Mouse (Mus musculus) urinary bladder, postnatal 4 days (tissue): Measurements from ENCODE around the gene H2al2a.
"Not testable (repeated sequence)": the region's sequence is repeated elsewhere in the genome, so short reads cannot be mapped to it uniquely, and the experiment has no call there.

Source experiments
- DNase-seq, 2 experiments: peaks; one replicate each; pipeline ENCODE4 v3.0.0; 2021 to 2022; ENCODE audit warnings: low spot score in 2 of 2

The H2al2a gene

GRCm38 (mm10) chr2:17977645-17978044 is 19.1 kb downstream of the H2al2a start:
- not testable (repeated sequence) for DNase-seq

DNA sequence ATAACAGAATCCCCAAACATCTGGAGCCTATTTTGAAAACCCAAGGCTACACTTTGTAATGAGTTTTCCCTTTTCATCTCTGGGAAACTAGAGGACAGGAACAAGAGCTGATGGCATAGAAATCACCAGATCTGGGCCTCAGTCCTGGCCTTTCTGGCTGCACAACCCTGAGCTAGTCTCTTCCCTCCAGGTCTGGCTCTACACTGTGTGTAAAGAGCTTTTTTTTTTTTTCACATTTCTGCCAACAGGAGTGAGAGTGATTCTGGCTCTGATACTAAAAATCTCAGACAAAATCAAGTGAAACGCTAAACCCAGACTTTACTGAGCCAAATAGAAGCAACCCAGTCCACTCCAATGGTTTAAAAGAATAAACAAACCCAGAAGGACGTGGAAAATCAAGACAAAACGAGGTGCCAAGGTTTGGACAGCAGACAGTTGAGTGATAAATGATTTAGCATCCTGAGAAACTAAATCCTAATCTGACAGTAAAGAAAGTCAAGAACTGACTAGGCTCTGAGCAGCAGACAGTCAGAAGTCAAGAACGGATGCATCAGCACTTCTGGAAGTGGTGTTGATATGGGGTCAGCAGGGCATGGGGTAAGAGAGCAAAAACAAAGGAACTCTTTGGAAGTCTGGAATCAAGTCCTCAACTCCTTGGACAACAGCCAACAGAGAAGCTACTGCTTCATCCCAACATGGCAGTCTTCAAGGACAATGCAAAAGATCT is 21.0 kb downstream of the H2al2a start:
- no peak for DNase-seq

GRCm38 (mm10) chr2:17973868-17974440 is 22.8 kb downstream of the H2al2a start:
- DNase-seq: no peak

- DNase-seq: no peak
Observed at GRCm38 (mm10) chr2:17973246-17973645, 23.5 kb downstream of the H2al2a start.

- DNase-seq: no peak
Observed at GRCm38 (mm10) chr2:17972843-17973242, 23.9 kb downstream of the H2al2a start.

GRCm38 (mm10) chr2:17971407-17971806 is 25.4 kb downstream of the H2al2a start:
- DNase-seq: no peak

DNA sequence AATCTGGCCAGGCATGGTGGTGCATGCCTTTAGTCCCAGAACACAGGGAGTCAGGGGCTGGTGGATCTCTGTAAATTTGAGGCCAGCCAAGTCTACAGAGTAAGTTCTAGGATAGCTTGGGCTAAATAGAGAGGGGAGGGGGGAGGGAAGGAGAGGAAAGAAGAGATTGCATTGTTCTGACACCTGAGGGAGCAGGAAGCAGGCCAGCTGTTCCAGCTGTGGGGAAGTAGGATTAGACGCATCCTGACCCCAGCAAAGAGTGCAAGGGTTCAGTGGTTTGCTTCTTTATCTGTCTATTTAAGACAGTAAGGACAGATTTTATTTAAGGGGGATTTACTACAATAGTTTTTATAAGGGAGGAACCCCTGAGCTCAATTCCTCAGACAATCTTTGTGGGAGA is 26.1 kb downstream of the H2al2a start:
- no peak for DNase-seq

DNA sequence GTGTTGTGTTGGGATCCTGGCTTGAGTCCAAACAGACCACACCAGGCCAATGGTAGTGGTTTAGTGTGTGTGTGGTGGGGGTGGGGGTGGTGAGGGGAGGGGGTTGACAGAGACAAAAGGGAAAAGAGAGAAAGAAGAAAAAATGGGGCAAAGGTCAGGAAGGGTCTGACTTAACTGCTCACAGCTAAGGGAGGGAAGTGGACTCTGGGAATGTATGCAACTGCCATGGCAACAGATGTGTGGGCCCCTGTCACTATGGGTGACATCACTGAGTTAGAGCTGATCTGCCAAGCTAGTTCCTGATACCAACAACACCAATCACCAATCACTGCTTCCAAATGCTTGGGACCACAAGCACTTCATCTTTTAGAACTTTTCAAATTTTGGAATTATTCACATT is 26.6 kb downstream of the H2al2a start:
- no peak for DNase-seq

- DNase-seq: no peak
Observed at GRCm38 (mm10) chr2:17968571-17968970, 28.2 kb downstream of the H2al2a start.

GRCm38 (mm10) chr2:17968037-17968436 is 28.7 kb downstream of the H2al2a start:
- DNase-seq: not testable (repeated sequence)

DNA sequence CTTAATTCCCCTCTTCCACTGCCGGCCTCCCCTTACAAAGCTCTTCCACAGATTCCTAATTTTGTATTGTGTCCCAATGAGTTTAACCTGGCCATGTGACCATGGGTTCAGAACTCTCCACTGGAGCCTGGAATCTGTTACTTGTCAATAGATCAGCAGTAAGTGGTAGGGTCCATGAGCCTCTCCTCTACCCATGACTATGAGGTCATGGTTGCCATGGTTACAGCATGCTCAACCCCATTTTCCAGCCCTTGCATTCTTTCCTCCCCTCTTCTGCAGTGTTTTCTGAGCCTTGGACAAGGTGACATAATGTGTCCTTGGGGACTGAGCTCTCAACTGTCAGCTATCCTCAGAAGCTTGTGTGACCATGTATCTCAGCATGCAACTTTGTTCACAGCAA is 37.3 kb downstream of the H2al2a start:
- DNase-seq: no peak

DNA sequence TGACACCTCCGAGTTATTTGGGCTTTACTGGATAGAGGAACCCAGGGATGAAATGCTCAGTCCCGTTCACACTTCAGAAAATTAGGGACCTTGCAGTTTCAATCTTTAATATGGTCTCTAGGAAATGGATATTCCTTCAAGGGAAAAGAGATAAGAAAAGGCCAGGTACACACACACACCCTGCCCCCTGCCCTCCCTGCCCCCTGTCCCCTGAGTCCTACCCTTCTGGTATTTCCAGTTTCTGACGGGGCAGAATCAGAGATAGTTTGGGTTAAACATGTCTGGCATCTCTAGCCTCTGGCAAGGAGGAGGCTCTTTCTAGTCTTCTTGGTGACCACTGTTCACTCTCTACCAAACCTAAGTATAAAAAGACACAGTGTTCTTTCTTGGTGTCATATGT is 49.9 kb downstream of the H2al2a start:
- DNase-seq: no peak
